Mouse (Mus musculus) ES-E14 (cell line): ENCODE results near the gene Adam22. TPM values are rescaled to one million over a fixed set of nuclear protein-coding genes. Genes with fewer than 3 reads are reported as not detected.

Experiments
- DNase-seq: peaks from one replicate; pipeline ENCODE4 v3.0.0-alpha.2; 2013; ENCODE audit warnings: low read depth, low spot score
- H3K27ac ChIP-seq: 2 replicates; pipeline ENCODE4 v1.5.1; 2012; ENCODE audit warnings: low read depth, mild to moderate bottlenecking, low read length, moderate library complexity, mixed read lengths; ENCODE audit not compliant: poor library complexity, insufficient read depth, severe bottlenecking
- H3K36me3 ChIP-seq: 2 replicates; pipeline ENCODE4 v1.6.1; 2012; ENCODE audit warnings: mild to moderate bottlenecking, low read length, moderate library complexity, mixed read lengths; ENCODE audit not compliant: control insufficient read depth, poor library complexity, insufficient read depth, severe bottlenecking
- H3K4me1 ChIP-seq, 2 experiments: fragments of 150-350 bp in 1 of 2; sonication (generic) in 1 of 2; 2 replicates each; pipeline ENCODE4 v1.6.1; 2012; ENCODE audit warnings: low read length in 2 of 2, mild to moderate bottlenecking in 1 of 2, mixed read lengths in 1 of 2; ENCODE audit not compliant: control insufficient read depth in 2 of 2, insufficient read depth in 2 of 2, poor library complexity in 1 of 2
- H3K4me3 ChIP-seq, 2 experiments: fragments of 150-350 bp in 1 of 2; sonication (generic) in 1 of 2; 2 replicates each; pipeline ENCODE4 v1.5.1; 2012; ENCODE audit warnings: low read length in 2 of 2, low read depth in 1 of 2, mild to moderate bottlenecking in 1 of 2, mixed read lengths in 1 of 2; ENCODE audit not compliant: insufficient read depth in 1 of 2, poor library complexity in 1 of 2, severe bottlenecking in 1 of 2
- H3K9ac ChIP-seq: 2 replicates; pipeline ENCODE4 v1.6.1; 2012; ENCODE audit warnings: low read depth, mild to moderate bottlenecking, low read length, mixed read lengths; ENCODE audit not compliant: poor library complexity, insufficient read depth, severe bottlenecking
- H3K9me3 ChIP-seq: fragments of 150-350 bp; sonication (generic); 2 replicates; pipeline ENCODE4 v1.6.1; 2012; ENCODE audit warnings: low read depth, mild to moderate bottlenecking, low read length; ENCODE audit not compliant: control insufficient read depth, insufficient read depth
- CHD2 ChIP-seq: IDR thresholded peaks from 2 replicates; pipeline ENCODE4 v1.6.1; 2014; ENCODE audit warnings: mild to moderate bottlenecking, low read depth, low read length, inconsistent platforms
- HCFC1 ChIP-seq: IDR thresholded peaks from 2 replicates; pipeline ENCODE4 v1.6.1; 2012; ENCODE audit warnings: low read length, inconsistent platforms, borderline replicate concordance; ENCODE audit not compliant: insufficient read depth
- MAFK ChIP-seq: IDR thresholded peaks from 2 replicates; pipeline ENCODE4 v1.6.1; 2014; ENCODE audit warnings: mild to moderate bottlenecking, low read depth, low read length, inconsistent platforms; ENCODE audit not compliant: insufficient read depth
- ZC3H11A ChIP-seq: IDR thresholded peaks from 2 replicates; pipeline ENCODE4 v1.6.1; 2012; ENCODE audit warnings: low read depth, mild to moderate bottlenecking, inconsistent platforms, low read length, borderline replicate concordance
- ZNF384 ChIP-seq: IDR thresholded peaks from 2 replicates; pipeline ENCODE4 v1.6.1; 2012; ENCODE audit warnings: low read depth, low read length, inconsistent platforms
- in situ Hi-C, 2 experiments: fragments of 600-800 bp; cut with MboI; formaldehyde crosslinking; loops; one replicate each; pipeline ENCODE4 v1.15.1; 2025; ENCODE audit warnings: low sequenced_read_pairs in 2 of 2, inconsistent platforms in 1 of 2; ENCODE audit not compliant: unreplicated experiment in 2 of 2
- total RNA-seq: library from RNA; depleted of rRNA; stranded (reverse); fragments of 300-350 nt; gene quantifications from 2 replicates; pipeline ENCODE4 v1.2.3, GENCODE M21; 2012

Gene Adam22
- total RNA-seq, 1 experiment = 11.5 TPM

DNA sequence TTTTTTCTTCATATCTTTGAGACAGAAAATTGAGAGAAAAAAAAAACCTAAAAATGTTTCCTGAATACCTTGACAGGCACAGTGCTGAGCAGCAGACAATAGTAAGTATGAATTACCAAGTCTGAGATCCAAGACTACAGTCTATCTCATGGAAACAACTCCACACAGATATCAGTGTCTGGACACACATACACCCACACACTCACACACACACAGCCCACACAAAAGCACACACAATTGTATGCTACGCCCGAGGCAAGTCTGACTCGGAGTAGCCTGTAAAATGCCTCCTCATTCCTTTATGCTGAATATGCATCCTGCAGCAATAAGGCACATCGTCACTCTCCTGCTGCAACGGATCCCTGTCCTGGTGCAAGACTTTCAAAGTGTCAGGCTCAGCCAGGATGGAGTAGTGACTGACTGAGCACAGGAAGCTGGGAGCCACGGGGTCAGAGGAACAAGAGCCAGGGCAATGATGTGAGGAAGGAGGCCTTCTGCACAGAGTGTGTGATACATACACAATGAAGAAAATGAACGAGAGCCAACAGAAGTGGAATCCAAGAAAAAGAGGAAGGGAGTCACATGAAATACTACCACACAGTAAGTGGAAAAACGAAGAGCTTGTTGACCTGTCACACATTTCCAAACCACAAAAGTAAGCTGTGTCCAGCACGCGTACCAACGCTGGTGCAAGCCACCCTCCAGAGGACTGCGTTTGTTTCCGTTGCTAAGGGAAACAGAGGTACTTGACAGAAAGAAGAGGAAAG, 10.9 kb downstream of the Adam22 start:
- H3K4me1 ChIP-seq = no peaks in the 10 kb centered on the region
- no peak overlapping the region for H3K9ac ChIP-seq
- TF ChIP-seq ZNF384 (no peak), HCFC1 (no peak), MAFK (no peak), CHD2 (no peak), ZC3H11A (no peak)
- no peaks in the 10 kb centered on the region for H3K9me3 ChIP-seq
- H3K36me3 ChIP-seq = no peaks in the 10 kb centered on the region
- H3K27ac ChIP-seq = no peak overlapping the region
- H3K4me3 ChIP-seq = no peak overlapping the region
- in situ Hi-C loops = no loop called here
- DNase-seq = no peak

DNA sequence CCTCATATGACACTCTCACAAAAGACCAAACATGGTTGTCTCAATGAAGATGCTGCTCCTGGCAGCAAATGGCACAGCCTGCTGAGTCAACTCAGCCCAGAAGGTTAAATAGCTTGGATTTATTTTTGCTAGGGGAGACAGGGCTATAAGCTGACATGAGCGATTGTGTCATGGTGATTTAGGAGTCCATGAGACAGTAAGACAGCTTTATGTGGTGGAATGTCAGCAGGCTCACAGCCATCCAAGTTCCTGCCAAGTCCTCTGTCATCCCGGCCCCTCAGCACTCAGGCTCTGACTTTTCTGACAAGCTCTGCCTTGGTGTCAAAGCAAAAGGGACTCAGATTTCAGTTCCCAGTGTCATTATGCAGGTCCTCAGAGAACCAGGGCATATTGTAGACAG, 11.6 kb downstream of the Adam22 start:
- DNase-seq = no peak
- Histone ChIP-seq H3K9me3 (no peaks in the 10 kb centered on the region), H3K4me3 (no peak overlapping the region), H3K4me1 (no peaks in the 10 kb centered on the region), H3K36me3 (no peaks in the 10 kb centered on the region), H3K27ac (no peak overlapping the region), H3K9ac (no peak overlapping the region)
- no peak for TF ChIP-seq ZC3H11A
- no peak for TF ChIP-seq ZNF384
- no peak for TF ChIP-seq MAFK
- TF ChIP-seq HCFC1 = no peak
- no peak for TF ChIP-seq CHD2
- in situ Hi-C loops = no loop called here

DNA sequence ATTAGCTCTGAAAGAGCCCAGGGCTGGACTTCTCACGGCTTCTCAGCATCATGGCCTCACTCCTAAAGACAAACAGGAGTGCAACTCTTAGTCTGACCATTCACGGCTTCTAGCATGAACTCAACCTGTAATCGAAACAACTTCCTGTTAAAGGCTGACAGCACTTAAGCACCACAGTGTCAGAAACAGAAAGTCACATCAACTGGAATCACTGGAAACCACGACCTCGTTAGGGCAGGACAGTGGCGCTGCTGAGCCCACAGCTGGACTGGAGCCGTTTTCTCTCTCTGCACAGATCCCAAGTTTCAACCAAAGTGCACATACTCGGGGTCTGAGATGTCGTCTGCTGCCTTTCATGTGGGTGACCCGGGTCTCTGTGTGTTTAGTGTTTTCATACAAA, 18.4 kb downstream of the Adam22 start:
- no peak overlapping the region for H3K27ac ChIP-seq
- H3K4me1 ChIP-seq = no peaks in the 10 kb centered on the region
- no peaks in the 10 kb centered on the region for H3K9me3 ChIP-seq
- H3K36me3 ChIP-seq = no peaks in the 10 kb centered on the region
- DNase-seq = no peak
- H3K9ac ChIP-seq = no peak overlapping the region
- TF ChIP-seq CHD2 (no peak), ZNF384 (no peak), MAFK (no peak), HCFC1 (no peak), ZC3H11A (no peak)
- in situ Hi-C loops = no loop called here
- H3K4me3 ChIP-seq = no peak overlapping the region

DNA sequence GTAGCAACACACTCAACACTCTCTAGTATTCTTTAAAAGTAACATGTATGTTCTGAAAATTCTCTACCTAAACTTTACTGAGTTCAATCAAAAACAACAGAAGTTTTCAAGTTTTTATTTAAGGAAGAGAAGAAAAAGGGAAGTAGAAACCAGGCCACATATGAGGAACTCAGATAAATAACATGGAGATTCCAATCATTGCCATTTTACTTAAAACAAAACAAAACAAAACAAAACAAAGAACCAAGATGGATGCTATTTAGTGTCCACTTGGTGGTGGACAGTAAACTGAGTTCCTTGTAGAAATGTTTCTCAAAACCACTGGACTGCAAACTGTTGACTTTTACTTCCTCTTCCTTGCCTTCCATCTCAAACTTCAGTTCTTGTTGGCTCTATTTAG, 21.6 kb downstream of the Adam22 start:
- Histone ChIP-seq H3K9ac (no peak overlapping the region), H3K4me3 (no peak overlapping the region), H3K36me3 (no peaks in the 10 kb centered on the region), H3K27ac (no peak overlapping the region), H3K9me3 (no peaks in the 10 kb centered on the region), H3K4me1 (no peaks in the 10 kb centered on the region)
- DNase-seq = no peak
- TF ChIP-seq HCFC1 (no peak), MAFK (no peak), ZNF384 (no peak), CHD2 (no peak), ZC3H11A (no peak)
- in situ Hi-C loops = no loop called here
